Mouse (Mus musculus): Measurements from ENCODE around the gene Rwdd3.
A peak's percentile ranks its signal among the peaks of the same experiment; 100 is the strongest.

Gene Rwdd3

DNA sequence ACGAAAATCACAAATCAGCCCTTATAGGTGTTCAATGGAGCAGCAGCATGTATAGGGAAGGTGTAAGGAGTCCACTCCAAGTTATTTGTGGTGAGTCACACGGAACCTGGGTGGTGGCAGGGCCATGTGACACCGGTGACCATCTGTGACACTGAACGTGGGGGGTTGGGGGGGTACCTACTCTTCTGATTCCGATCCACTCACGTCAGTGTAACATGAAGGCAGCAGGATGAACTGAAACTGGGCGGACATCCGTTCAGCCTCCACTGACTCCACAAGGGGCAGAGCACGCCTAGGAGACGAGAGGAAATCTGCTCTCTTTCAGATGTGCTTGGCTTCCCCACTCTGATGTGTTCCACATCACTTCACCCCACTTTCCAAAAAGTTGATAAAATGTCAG lies 11.9 kb downstream of the Rwdd3 start:
- DNase-seq (ENCODE audit: low spot score) = no peak

DNA sequence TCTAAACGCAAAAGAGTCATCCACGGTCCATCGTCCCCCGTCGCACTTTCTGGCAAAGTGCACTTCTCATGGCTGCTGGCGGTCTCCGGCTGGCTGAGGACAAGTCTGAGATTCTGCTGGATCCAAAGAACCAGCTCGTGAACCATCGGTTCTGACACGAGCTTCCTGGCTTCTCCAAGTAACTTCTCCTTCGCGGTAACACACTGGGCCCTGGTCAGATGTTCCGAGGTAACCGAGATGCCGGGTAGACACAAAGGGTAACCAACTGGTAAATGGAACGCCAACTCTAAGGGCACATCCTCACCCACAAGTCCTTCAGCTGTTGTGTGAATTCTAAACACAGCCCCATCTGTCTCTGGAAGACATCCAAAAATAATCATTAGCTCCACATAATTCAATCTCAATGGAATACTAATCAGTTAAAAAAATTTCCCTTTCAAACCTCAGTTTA lies 12.6 kb downstream of the Rwdd3 start:
- DNase-seq (ENCODE audit: low spot score) = no peak

DNA sequence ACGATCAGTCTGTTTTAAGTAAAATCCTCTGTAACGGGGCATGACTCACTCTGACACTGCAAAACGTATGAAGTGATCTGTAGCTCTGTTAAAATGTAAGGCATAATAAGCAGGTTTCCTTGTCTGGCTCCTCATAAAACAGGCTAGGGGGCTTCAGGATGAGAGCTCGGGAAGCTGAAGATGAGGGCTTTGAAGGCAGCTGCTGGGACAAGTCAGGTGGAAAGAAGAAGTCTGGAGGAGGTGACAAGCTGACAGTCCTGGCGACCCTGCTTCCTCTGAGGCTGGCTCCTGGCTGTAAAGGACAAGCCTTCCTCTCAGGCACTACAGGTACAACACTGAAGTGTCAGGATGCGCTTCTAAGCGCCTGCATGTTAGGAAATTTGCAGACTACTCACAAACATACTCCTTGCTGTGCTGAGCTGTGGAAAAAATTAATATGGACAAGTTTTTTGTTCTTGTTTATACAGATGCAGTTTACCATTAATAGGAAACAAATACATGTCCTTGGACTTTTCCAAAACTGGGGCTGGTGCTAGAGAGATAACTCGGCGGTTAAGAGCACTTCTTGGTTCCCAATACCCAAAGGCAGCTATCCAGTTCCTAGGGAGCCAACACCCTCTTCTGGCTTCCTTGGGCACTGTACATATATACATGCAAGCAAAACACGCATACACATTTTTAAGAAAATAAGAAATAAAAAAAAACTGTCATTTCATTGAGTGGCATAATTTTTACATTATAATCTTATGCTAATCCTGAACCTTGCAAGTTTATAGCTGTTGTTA lies 13.8 kb downstream of the Rwdd3 start:
- DNase-seq (ENCODE audit: low spot score) = peak; percentile 22

DNA sequence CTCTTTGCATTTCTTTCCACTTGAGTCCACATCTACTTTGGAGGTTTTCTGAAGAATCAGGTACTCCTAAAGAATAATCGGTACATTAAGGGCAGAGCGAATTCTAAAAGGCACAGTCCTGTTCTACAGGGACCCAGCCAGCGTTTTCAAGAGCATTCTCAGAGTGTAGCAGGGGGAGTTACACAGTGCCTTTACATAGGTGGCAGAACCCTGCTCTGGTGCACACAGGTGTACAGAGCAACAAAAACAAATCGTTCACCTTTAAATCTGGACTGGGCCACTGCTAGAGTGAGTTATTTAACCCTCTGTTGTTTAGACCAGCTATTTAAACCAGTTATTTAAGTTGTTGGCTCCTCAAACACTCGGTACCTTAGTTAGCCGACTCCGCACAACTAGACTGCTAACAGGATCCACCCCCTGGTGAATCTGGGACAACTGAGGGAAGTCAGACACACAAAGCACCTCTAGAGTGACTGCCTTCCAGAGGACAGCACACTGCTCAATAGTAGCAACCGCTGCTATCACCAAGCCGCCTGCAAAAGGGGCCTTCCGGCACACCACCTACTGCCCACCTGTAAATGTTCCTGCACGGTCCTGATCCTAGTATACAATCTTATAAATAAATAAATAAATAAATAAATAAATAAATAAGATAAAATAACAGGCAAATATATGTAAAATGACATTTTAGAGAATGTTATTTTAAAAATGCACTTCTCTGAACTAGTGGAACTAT lies 14.9 kb downstream of the Rwdd3 start:
- DNase-seq (ENCODE audit: low spot score) = no peak

DNA sequence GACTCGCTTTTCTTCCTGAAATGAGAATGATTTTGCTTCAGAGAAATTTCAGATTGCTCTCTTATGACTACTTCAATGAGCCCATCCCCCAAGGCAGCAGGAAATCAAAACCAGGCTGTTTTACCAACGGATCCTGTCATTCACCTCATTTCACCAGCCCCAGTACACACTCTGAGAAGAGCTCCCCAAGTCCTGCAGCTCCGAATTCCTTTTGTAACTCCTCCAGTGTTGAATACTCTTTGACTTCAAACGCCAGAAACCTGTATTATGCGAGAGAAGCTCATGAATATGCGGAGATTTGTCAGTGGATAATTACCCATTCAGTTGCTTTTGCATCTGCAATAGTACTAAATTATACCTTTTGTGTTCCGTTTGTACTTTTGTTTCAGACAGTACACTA lies 15.5 kb downstream of the Rwdd3 start:
- DNase-seq (ENCODE audit: low spot score) = no peak

DNA sequence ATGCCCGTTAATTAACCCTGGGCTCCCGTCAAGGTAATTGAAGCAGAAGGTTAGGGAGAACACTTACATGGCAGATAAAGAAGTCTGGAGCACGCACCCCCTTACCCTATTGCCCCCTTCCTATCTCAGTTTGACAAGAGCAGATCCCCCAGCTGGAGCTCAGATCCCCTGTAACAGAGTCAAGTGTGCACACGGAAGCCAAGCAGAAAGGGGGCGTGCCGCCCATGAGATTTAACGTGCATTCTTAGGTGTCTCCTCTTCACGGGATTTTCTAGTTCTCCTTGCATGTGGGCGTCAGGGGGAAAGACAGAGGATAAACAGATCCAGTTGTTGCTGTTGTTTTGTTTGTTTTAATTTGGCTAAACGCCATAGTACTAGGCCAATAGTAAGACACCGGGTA lies 37.6 kb downstream of the Rwdd3 start:
- peak; percentile 12 for DNase-seq (ENCODE audit: low spot score)

DNA sequence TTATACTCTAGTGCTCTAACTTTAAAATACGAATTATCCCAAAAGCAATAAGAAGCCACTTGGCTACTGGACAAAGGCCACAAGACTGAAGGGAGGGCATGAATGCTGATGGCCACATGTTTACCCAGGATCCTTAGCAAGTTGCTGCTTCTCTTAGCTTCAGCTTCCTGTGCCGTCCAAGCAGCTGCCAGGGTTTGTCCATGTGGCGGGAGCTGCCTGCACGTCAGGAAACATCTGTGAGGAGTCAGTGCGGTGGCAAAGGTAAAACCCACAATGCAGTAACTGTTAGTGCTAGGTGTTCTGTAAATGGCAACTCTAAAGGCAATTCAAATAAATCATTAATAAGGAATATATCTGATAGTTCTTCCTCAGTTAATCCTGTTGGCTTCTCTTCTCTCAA lies 38.5 kb downstream of the Rwdd3 start:
- no peak for DNase-seq (ENCODE audit: low spot score)

DNA sequence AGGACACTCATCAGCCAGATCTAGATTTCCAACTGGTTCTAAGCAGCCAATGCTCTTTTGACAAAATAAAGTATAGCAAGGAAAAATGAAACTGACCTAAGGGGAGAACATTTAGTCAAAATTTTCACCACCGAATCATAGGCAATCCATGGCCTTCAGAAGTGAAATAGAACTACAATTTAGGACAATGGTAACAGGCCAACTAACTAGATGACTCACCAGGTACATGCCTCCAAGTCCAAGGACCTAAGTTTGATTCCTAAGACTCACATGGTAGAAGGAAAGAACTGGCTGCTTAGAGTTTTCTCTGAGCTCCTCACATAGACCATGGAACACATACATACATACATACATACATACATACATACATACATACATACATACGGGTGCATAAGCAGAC lies 44.3 kb downstream of the Rwdd3 start:
- DNase-seq (ENCODE audit: low spot score) = no peak

DNA sequence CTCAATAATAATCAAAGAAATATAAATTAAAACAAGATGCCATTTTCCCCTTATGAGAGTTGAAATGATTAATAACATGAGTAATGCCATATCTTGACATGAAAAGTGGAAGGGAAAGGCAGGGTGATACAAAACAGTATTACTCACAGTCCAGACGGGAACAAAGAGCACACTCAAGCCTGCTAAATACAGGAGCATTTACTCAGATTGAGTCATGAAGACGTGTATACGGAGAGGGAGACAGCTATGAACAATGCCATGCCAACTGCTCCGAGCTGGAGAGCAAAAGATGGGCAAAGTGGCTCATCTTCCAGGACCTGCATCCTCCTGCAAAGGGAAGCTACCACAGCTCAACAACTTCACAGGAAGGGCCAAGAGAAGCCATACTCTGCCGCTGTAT lies 45.0 kb downstream of the Rwdd3 start:
- DNase-seq (ENCODE audit: low spot score) = no peak

DNA sequence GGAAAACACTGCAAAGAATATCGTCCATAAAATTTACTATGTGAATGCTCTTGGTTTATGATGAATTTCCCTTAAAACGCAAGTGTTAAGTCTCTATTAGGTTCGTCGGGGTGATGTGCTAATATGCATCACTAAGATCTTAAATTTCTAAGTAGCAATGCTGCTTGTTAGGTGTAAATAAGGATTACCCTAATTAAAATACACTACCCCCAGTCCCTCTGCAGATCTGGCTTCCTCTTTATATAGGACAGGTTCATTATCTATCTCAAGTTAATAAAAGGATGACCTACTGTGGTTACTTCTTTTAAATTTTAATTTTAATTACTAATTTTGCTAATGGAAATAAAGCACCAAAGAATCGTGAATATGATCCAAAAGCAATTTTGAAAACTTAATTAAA lies 50.4 kb downstream of the Rwdd3 start:
- DNase-seq (ENCODE audit: low spot score) = no peak

DNA sequence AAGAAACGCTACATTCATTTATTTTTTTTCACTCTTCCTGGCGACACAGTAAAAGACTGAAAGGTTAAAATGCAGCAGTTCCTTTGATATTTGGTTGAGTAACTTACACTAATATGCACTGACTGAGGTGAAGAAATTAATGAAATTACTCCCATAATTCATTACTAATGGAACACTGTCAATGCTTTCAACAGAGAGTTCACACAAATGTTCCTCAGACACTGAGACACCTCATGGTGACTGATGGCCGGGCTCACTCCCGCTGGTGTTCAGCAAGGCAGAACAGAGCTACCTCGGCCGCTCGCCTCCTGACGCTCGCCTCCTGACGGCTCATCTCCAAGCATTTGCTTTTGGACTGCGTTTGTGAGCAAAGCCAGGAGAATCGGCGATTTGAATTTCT lies 54.9 kb downstream of the Rwdd3 start:
- peak; percentile 49 for DNase-seq (ENCODE audit: low spot score)

DNA sequence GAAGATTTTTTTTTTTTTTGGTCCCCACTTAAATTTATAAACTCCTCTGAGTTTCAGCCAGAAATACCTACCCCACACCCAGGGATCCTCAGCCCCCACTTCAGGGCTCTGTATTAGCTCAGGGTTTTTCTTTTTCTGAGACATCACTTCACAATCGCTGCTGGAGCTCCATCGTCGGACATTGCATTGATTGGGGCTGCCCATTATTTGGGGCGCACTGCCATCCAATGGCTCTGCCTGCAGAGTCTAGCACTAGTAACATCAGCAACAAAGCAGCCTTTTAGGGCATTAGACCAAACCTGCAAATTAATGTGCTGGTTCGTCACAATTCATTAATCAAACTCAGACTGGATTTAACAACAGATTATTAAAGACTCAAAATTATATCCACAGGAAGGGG lies 55.4 kb downstream of the Rwdd3 start:
- DNase-seq (ENCODE audit: low spot score) = peak; percentile 65

DNA sequence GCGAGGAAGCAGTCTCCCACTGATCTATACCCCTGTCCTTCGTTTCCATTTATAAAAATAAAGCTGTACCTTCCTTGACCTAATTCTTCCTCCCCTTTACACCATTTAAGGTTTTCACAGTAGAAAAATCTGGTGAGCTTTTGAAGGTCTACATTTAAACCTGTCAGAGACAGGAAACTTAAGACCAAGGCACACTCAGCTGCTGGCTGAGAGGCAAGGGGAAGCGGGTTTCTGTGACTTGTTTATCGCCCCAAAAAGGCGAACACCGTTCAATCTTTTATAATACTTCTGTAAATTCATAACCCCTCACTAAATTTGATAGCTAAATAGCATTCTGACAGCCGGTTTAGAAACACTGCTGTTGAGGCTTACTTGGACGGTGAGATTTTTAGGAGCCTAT lies 60.4 kb downstream of the Rwdd3 start:
- DNase-seq (ENCODE audit: low spot score) = no peak

DNA sequence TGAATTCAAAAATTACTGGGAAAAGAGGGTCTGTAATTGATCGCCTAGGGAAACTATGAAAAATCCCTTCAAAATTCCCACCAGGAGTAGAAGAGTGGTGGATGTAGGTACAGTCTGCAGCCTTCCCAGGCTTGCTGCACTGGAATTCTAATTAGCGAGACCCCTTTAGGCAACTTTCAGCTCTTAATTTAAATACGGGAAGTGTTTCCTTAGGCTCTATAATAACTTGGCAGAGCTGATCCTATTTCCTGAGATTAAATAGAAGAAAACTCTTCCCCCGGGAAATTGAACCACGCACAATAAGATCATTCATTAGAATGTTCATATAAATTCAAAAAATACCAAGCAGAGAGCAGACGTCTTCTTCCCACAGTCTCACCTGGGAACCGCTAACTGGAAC lies 61.1 kb downstream of the Rwdd3 start:
- DNase-seq (ENCODE audit: low spot score) = no peak

DNA sequence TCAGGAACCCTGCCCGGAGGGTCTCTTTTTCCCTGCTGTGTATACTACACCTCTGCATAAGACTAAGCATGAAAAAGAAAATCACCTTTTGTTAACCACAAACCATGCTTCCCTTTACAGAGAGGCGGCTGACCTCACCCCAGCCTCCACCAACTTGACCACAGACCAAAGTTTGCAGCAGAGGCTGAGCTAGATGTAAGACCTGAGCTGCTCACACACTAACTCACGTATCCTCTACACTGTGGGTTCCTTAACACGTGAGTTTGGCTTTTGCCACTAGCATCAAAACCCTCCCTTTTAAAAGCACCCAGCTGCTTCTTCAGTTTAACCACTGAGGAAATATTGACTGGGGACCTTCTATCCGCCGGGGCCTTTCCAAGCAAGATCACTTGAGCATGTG lies 64.0 kb downstream of the Rwdd3 start:
- DNase-seq (ENCODE audit: low spot score) = no peak

DNA sequence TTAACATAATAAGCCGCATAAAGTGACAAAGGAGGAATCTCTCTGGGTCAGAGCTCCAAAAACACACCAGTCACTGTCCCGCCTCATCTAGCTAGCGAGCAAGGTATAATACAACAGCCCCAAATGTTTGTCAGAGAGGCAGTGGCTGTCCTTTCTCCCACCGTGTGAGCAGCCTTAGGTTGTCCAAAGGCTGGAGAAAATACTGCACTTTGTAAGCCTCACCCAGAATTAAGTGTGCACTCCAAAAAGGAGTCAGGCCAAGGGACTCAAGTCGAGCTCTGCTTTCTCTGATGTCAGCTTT lies 66.1 kb downstream of the Rwdd3 start:
- no peak for DNase-seq (ENCODE audit: low spot score)
